ENCODE assay signal across 19 mouse cellular contexts in the genomic region with DNA sequence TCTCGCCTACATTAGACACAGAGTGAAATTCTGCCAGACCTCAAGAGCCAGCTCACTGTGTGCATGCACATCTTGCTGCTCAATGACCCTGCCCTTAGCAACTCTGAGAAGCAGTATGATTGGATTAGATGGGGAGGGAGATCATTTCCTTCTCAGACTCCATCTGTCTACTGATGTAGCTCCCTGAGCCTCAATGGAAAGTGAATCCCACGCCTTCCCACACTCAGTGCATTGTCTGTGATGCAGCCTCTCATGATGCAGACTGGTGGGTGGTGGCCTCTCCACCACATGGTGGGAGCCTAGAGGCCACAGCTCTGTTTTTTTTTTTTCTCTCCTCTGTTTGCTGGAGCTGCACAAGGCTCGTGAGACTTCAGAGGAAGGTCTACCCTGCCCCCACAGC.
DNase-seq lines count a peak whose midpoint lies in the region; ATAC-seq lines count a peak whose summit lies in the region.
"Had no signal": no experiment of that assay in that cellular context is flagged by ENCODE, and none has a peak within 500 bp of the region (broad histone marks: within the 10 kb centered on the region; RNA-seq: fewer than 3 reads in every experiment).

No protein-coding gene starts in this region.

- ATAC-seq in midbrain, embryonic 11.5 days (ENCODE audit: low FRiP score), result no peak
- ATAC-seq: forebrain, embryonic 15.5 days had no signal

- DNase-seq in layer of hippocampus, adult 9-11 months, result peak; percentile 41
- DNase-seq in layer of hippocampus, adult 11-12 months (ENCODE audit: low spot score), result no peak
- DNase-seq in right cerebral cortex, adult 2 months (ENCODE audit: low spot score in 2 of 2), result peak; percentile 45 to 56
- DNase-seq in right cerebral cortex, postnatal 4 days, result no peak
- no peak for DNase-seq in limb, embryonic 10.5 days (ENCODE audit: low spot score)
- no peak for DNase-seq in midbrain, embryonic 11.5 days (ENCODE audit: low spot score, missing footprints)
- DNase-seq in lung, postnatal 4 days, result no peak
- DNase-seq: adrenal gland, adult 8-10 months; adrenal gland, postnatal 36 days; cerebellum, adult 11 months; cerebellum, adult 8-10 months; cerebellum, postnatal 14 days; embryo, embryonic 11 days; gastrocnemius, postnatal 14 days had no signal

- H3K36me3 ChIP-seq in limb, embryonic 10.5 days, result no peaks in the 10 kb centered on the region
- H3K36me3 ChIP-seq in midbrain, embryonic 11.5 days (ENCODE audit: control insufficient read depth, insufficient read depth, low read length), result no peaks in the 10 kb centered on the region
- H3K36me3 ChIP-seq: embryonic facial prominence, embryonic 12.5 days; forebrain, embryonic 15.5 days; heart, embryonic 12.5 days; hindbrain, embryonic 10.5 days had no signal

- whole genome bisulfite sequencing in limb, embryonic 10.5 days, result 63% methylated on average over 3 of the region's 3 CpGs
- 74% methylated on average over 3 of the region's 3 CpGs for WGBS in midbrain, embryonic 11.5 days

- no peak overlapping the region for H3K4me2 ChIP-seq in midbrain, embryonic 11.5 days
- H3K4me2 ChIP-seq: embryonic facial prominence, embryonic 12.5 days; forebrain, embryonic 15.5 days; heart, embryonic 12.5 days; hindbrain, embryonic 14.5 days had no signal

- H3K27ac ChIP-seq in limb, embryonic 10.5 days, result peak overlapping the region; percentile 20; the same call in 1 of the 2 replicates
- H3K27ac ChIP-seq in midbrain, embryonic 11.5 days (ENCODE audit: low read depth, low read length), result no peak overlapping the region
- H3K27ac ChIP-seq: embryonic facial prominence, embryonic 12.5 days; forebrain, embryonic 15.5 days; hindbrain, embryonic 10.5 days; hindbrain, embryonic 14.5 days had no signal

- H3K9ac ChIP-seq in midbrain, embryonic 11.5 days (ENCODE audit: low read length), result no peak overlapping the region
- H3K9ac ChIP-seq: embryonic facial prominence, embryonic 12.5 days; forebrain, embryonic 15.5 days; heart, embryonic 12.5 days; hindbrain, embryonic 14.5 days had no signal

- peaks cover 31% of the 10 kb centered on the region for H3K4me1 ChIP-seq in limb, embryonic 10.5 days
- peaks cover 16% of the 10 kb centered on the region for H3K4me1 ChIP-seq in midbrain, embryonic 11.5 days (ENCODE audit: control insufficient read depth, insufficient read depth, low read length)

- no peaks in the 10 kb centered on the region for H3K9me3 ChIP-seq in limb, embryonic 10.5 days (replicated peaks)
- no peaks in the 10 kb centered on the region for H3K9me3 ChIP-seq in midbrain, embryonic 11.5 days (ENCODE audit: control insufficient read depth, low read length)
- H3K9me3 ChIP-seq: embryonic facial prominence, embryonic 12.5 days; forebrain, embryonic 15.5 days; heart, embryonic 12.5 days; hindbrain, embryonic 10.5 days had no signal

- no peaks in the 10 kb centered on the region for H3K27me3 ChIP-seq in limb, embryonic 10.5 days (ENCODE audit: low read depth, poor library complexity, severe bottlenecking)
- H3K27me3 ChIP-seq in midbrain, embryonic 11.5 days (ENCODE audit: control insufficient read depth, insufficient read depth, low read length), result no peaks in the 10 kb centered on the region
- H3K27me3 ChIP-seq: embryonic facial prominence, embryonic 12.5 days; forebrain, embryonic 15.5 days; heart, embryonic 12.5 days had no signal

- H3K4me3 ChIP-seq in limb, embryonic 10.5 days, result no peak overlapping the region
- no peak overlapping the region for H3K4me3 ChIP-seq in midbrain, embryonic 11.5 days (ENCODE audit: low read depth, low read length)
- H3K4me3 ChIP-seq: embryonic facial prominence, embryonic 12.5 days; forebrain, embryonic 15.5 days; heart, embryonic 12.5 days; hindbrain, embryonic 10.5 days had no signal

Comparison
In these comparisons a context has a peak if more than half of its experiments do, and no peak if none do; other contexts are left out.
1. DNase-seq: peak in layer of hippocampus, adult 9-11 months (single experiment) and right cerebral cortex, adult 2 months (2 of 2); none in layer of hippocampus, adult 11-12 months (single experiment), right cerebral cortex, postnatal 4 days (single experiment), limb, embryonic 10.5 days (single experiment), midbrain, embryonic 11.5 days (single experiment) and lung, postnatal 4 days (0 of 2).